Mouse (Mus musculus) cortical plate, adult 2 months (tissue): ENCODE data around the gene Asb6. TPM values are rescaled to one million over a fixed set of nuclear protein-coding genes. Genes with fewer than 3 reads are reported as not detected.

Experiments
- H3K27ac ChIP-seq: fragments of 200-500 bp; 2 replicates; pipeline ENCODE4 v1.5.1; 2012; ENCODE audit warnings: low read length, control low read depth, inconsistent platforms; ENCODE audit not compliant: insufficient read depth
- H3K4me1 ChIP-seq: fragments of 200-500 bp; 2 replicates; pipeline ENCODE4 v1.6.1; 2011; ENCODE audit warnings: low read length; ENCODE audit not compliant: control insufficient read depth, insufficient read depth
- H3K4me3 ChIP-seq: fragments of 200-500 bp; 2 replicates; pipeline ENCODE4 v1.5.1; 2011; ENCODE audit warnings: mild to moderate bottlenecking, low read length, control low read depth; ENCODE audit not compliant: insufficient read depth
- CTCF ChIP-seq: fragments of 200-500 bp; IDR thresholded peaks from 2 replicates; pipeline ENCODE4 v1.5.1; 2011; ENCODE audit warnings: mild to moderate bottlenecking, control low read depth, low read length; ENCODE audit not compliant: insufficient read depth; ENCODE audit errors: extremely low read depth
- POLR2A ChIP-seq: fragments of 200-500 bp; IDR thresholded peaks from 2 replicates; pipeline ENCODE4 v1.6.1; 2011; ENCODE audit warnings: mild to moderate bottlenecking, low read length, control low read depth; ENCODE audit not compliant: insufficient read depth; ENCODE audit errors: extremely low read depth
- polyA plus RNA-seq: library from polyadenylated mRNA; depleted of rRNA; stranded (reverse); fragments of >200 nt; gene quantifications from 2 replicates; pipeline ENCODE4 v1.2.3, GENCODE M21; 2012; rRNA removed

Asb6 gene
- polyA plus RNA-seq = 44.1 and 45.8 TPM in 2 replicates

- no peak for TF ChIP-seq POLR2A
- no peak for TF ChIP-seq CTCF
- Histone ChIP-seq H3K4me3 (no peak within 1 kb of the TSS), H3K27ac (no peak within 1 kb of the TSS), H3K4me1 (peaks cover 5% of the 10 kb centered on the region; the same call in 1 of the 2 replicates)
These were observed at the start of gene Asb6 for GRCm38 (mm10) chr2:30830283-30830795. TSS of gene Asb6 (minus strand) at chr2:30830333.

GRCm38 (mm10) chr2:30879481-30879880 lies 49.3 kb upstream of the Asb6 start:
- TF ChIP-seq CTCF = no peak
- no peak for TF ChIP-seq POLR2A
- Histone ChIP-seq H3K4me1 (no peaks in the 10 kb centered on the region), H3K27ac (no peak overlapping the region)

GRCm38 (mm10) chr2:30875621-30876432 lies 45.7 kb upstream of the Asb6 start:
- Histone ChIP-seq H3K4me3 (no peak overlapping the region), H3K4me1 (no peaks in the 10 kb centered on the region), H3K27ac (no peak overlapping the region)
- no peak for TF ChIP-seq CTCF
- no peak for TF ChIP-seq POLR2A

More at GRCm38 (mm10) chr2:30879481-30879880, 49.3 kb upstream of the Asb6 start:
- H3K4me3 ChIP-seq = no peak overlapping the region

- TF ChIP-seq CTCF (no peak), POLR2A (no peak)
- no peak overlapping the region for H3K4me3 ChIP-seq
- no peak overlapping the region for H3K27ac ChIP-seq
- H3K4me1 ChIP-seq = no peaks in the 10 kb centered on the region
These were observed 45.0 kb upstream of the Asb6 start for GRCm38 (mm10) chr2:30875096-30875495.

GRCm38 (mm10) chr2:30874445-30874844 lies 44.3 kb upstream of the Asb6 start:
- Histone ChIP-seq H3K27ac (no peak overlapping the region), H3K4me3 (no peak overlapping the region), H3K4me1 (no peaks in the 10 kb centered on the region)
- no peak for TF ChIP-seq POLR2A
- TF ChIP-seq CTCF = no peak

- no peak for TF ChIP-seq POLR2A
- TF ChIP-seq CTCF = no peak
- H3K27ac ChIP-seq = no peak overlapping the region
These were observed 42.5 kb upstream of the Asb6 start for GRCm38 (mm10) chr2:30872669-30873068.

GRCm38 (mm10) chr2:30870863-30871262 lies 40.7 kb upstream of the Asb6 start:
- Histone ChIP-seq H3K4me3 (no peak overlapping the region), H3K4me1 (peaks cover 2% of the 10 kb centered on the region), H3K27ac (no peak overlapping the region)
- TF ChIP-seq POLR2A = no peak
- TF ChIP-seq CTCF = no peak

More at GRCm38 (mm10) chr2:30872669-30873068, 42.5 kb upstream of the Asb6 start:
- H3K4me1 ChIP-seq = no peaks in the 10 kb centered on the region
- no peak overlapping the region for H3K4me3 ChIP-seq

GRCm38 (mm10) chr2:30865426-30865825 lies 35.3 kb upstream of the Asb6 start:
- Histone ChIP-seq H3K4me1 (peaks cover 2% of the 10 kb centered on the region), H3K27ac (no peak overlapping the region), H3K4me3 (no peak overlapping the region)
- TF ChIP-seq POLR2A = no peak

GRCm38 (mm10) chr2:30864968-30865381 lies 34.8 kb upstream of the Asb6 start:
- TF ChIP-seq CTCF (no peak), POLR2A (no peak)

GRCm38 (mm10) chr2:30863574-30863973 lies 33.4 kb upstream of the Asb6 start:
- Histone ChIP-seq H3K4me1 (peaks cover 2% of the 10 kb centered on the region), H3K27ac (no peak overlapping the region), H3K4me3 (no peak overlapping the region)
- TF ChIP-seq CTCF = no peak

More at GRCm38 (mm10) chr2:30864968-30865381, 34.8 kb upstream of the Asb6 start:
- Histone ChIP-seq H3K4me3 (no peak overlapping the region), H3K27ac (no peak overlapping the region), H3K4me1 (peaks cover 2% of the 10 kb centered on the region)
